Mouse (Mus musculus) ES-Bruce4 (cell line): Measurements from ENCODE around the gene Myt1l.

Source experiments
- CTCF ChIP-seq: IDR thresholded peaks from one replicate; pipeline ENCODE4 v1.8.1; 2011; ENCODE audit warnings: low read depth, low read length
- POLR2A ChIP-seq: IDR thresholded peaks from one replicate; pipeline ENCODE4 v1.8.1; 2011; ENCODE audit warnings: low read length; ENCODE audit not compliant: insufficient read depth

- TF ChIP-seq CTCF (no peak), POLR2A (no peak)
Measured at GRCm38 (mm10) chr12:29877977-29878376, 349.8 kb downstream of the Myt1l start.
